Mouse (Mus musculus) gastrocnemius, adult 2 months (tissue): ENCODE measurements around the gene Camta1. TPM values are rescaled to one million over a fixed set of nuclear protein-coding genes. Genes with fewer than 3 reads are reported as not detected.
"Not testable (repeated sequence)": the region's sequence is repeated elsewhere in the genome, so short reads cannot be mapped to it uniquely, and the experiment has no call there.

ENCODE experiments used
- DNase-seq: peaks from one replicate; pipeline ENCODE4 v3.0.0; 2022
- H3K27ac ChIP-seq: fragments of 200-600 bp; 2 replicates; pipeline ENCODE4 v1.8.1; 2022; ENCODE audit warnings: mild to moderate bottlenecking
- H3K4me3 ChIP-seq: fragments of 200-600 bp; 2 replicates; pipeline ENCODE4 v1.8.1; 2022; ENCODE audit warnings: mild to moderate bottlenecking, moderate library complexity
- CTCF ChIP-seq: fragments of 200-600 bp; IDR thresholded peaks from 2 replicates; pipeline ENCODE4 v1.8.1; 2022; ENCODE audit warnings: antibody characterized with exemption, mild to moderate bottlenecking, moderate library complexity
- intact Hi-C: fragments of 180-260 bp; cut with DNase I; formaldehyde crosslinking; loops from one replicate; pipeline ENCODE4 v1.15.1; 2025
- total RNA-seq, 2 experiments: library from RNA; stranded (reverse); gene quantifications; 2 replicates each; pipeline ENCODE4 v1.2.3; 2021

Gene Camta1
- total RNA-seq, 2 experiments from 2014 or later, result 95.9 to 126 TPM

GRCm38 (mm10) chr4:151044944-151045570, 816.6 kb downstream of the Camta1 start:
- intact Hi-C loops, result no loop called here
- no peak for TF ChIP-seq CTCF
- H3K4me3 ChIP-seq, result peak overlapping the region; percentile 84
- H3K27ac ChIP-seq, result peak overlapping the region; percentile 97
- DNase-seq, result no peak

- TF ChIP-seq CTCF, result no peak
- H3K27ac ChIP-seq, result peak within 1 kb of the TSS; percentile 97
- peak within 1 kb of the TSS; percentile 84 for H3K4me3 ChIP-seq
- intact Hi-C loops, result no loop called here
- peak; percentile 100 for DNase-seq
Observed at GRCm38 (mm10) chr4:151044037-151044943, 817.4 kb downstream of the Camta1 start, which contains the start of gene Per3. Gene Per3, minus strand, starts transcription at chr4:151044665.

- DNase-seq, result peak; percentile 50
- no peak for TF ChIP-seq CTCF
- intact Hi-C loops, result no loop called here
- Histone ChIP-seq H3K27ac (peak overlapping the region; percentile 97), H3K4me3 (peak overlapping the region; percentile 84)
Observed at GRCm38 (mm10) chr4:151043281-151043680, 818.4 kb downstream of the Camta1 start.

- H3K4me3 ChIP-seq, result peak overlapping the region; percentile 9; the same call in 1 of the 2 replicates
- intact Hi-C loops, result no loop called here
- TF ChIP-seq CTCF, result no peak
- no peak for DNase-seq
- peak overlapping the region; percentile 12; the same call in 1 of the 2 replicates for H3K27ac ChIP-seq
Observed at GRCm38 (mm10) chr4:151041506-151041905, 820.2 kb downstream of the Camta1 start.

- no peak for DNase-seq
- H3K27ac ChIP-seq, result no peak overlapping the region
- intact Hi-C loops, result no loop called here
- TF ChIP-seq CTCF, result no peak
- no peak overlapping the region for H3K4me3 ChIP-seq
Observed at GRCm38 (mm10) chr4:151037800-151038199, 823.9 kb downstream of the Camta1 start.

GRCm38 (mm10) chr4:151036521-151036920, 825.2 kb downstream of the Camta1 start:
- no peak for DNase-seq
- Histone ChIP-seq H3K27ac (no peak overlapping the region), H3K4me3 (no peak overlapping the region)
- no peak for TF ChIP-seq CTCF
- intact Hi-C loops, result no loop called here

- TF ChIP-seq CTCF, result peak; percentile 75
- no peak overlapping the region for H3K27ac ChIP-seq
- intact Hi-C loops, result no loop called here
- H3K4me3 ChIP-seq, result no peak overlapping the region
- peak; percentile 35 for DNase-seq
Observed at GRCm38 (mm10) chr4:151027001-151027400, 834.7 kb downstream of the Camta1 start.

GRCm38 (mm10) chr4:151024152-151024551, 837.5 kb downstream of the Camta1 start:
- TF ChIP-seq CTCF, result no peak
- intact Hi-C loops, result no loop called here

GRCm38 (mm10) chr4:151017356-151017755, 844.3 kb downstream of the Camta1 start:
- DNase-seq, intact Hi-C loops: not testable (repeated sequence)

More at GRCm38 (mm10) chr4:151024152-151024551, 837.5 kb downstream of the Camta1 start:
- no peak for DNase-seq
- Histone ChIP-seq H3K27ac (no peak overlapping the region), H3K4me3 (no peak overlapping the region)

GRCm38 (mm10) chr4:151015946-151016345, 845.7 kb downstream of the Camta1 start:
- intact Hi-C loops, result no loop called here
- Histone ChIP-seq H3K27ac (no peak overlapping the region), H3K4me3 (no peak overlapping the region)
- no peak for DNase-seq
- no peak for TF ChIP-seq CTCF

More at GRCm38 (mm10) chr4:151017356-151017755, 844.3 kb downstream of the Camta1 start:
- H3K27ac ChIP-seq, result peak overlapping the region; percentile 38; the same call in 1 of the 2 replicates
- not testable (repeated sequence) for H3K4me3 ChIP-seq

- Histone ChIP-seq H3K4me3 (no peak overlapping the region), H3K27ac (no peak overlapping the region)
- intact Hi-C loops, result no loop called here
- no peak for DNase-seq
- no peak for TF ChIP-seq CTCF
Observed at GRCm38 (mm10) chr4:151010316-151010715, 851.4 kb downstream of the Camta1 start.

- Histone ChIP-seq H3K4me3 (no peak overlapping the region), H3K27ac (no peak overlapping the region)
- peak; percentile 52 for TF ChIP-seq CTCF
- peak; percentile 51 for DNase-seq
- intact Hi-C loops, result no loop called here
Observed at GRCm38 (mm10) chr4:151006945-151007344, 854.7 kb downstream of the Camta1 start.
